Mouse (Mus musculus): ENCODE measurements around the gene Krtap4-9. TPM values are rescaled to one million over a fixed set of nuclear protein-coding genes. Genes with fewer than 3 reads are reported as not detected.

Krtap4-9 gene
- polyA plus RNA-seq (2012; rRNA removed) = not detected in 2 replicates

DNA sequence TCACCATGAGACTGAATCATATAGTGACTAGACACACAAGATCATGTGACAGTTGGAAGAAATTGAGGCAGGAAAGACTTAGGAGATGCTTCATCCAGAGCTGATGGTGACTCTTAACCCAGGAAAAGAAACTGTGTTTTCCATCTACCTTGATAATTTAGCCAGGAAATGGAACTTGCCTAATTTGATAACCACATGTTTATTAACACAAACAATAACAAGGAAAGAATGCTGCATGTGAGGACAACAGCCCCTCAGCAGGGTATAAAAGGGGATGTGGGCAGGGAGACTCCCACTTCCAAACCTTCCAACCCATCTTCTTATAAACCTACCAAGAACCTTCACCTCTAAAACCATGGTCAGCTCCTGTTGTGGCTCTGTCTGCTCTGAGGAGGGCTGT, at the start of gene Krtap4-9:
Krtap4-9 (plus strand) TSS at position 301 of the 400 bp plus-strand sequence.

DNA sequence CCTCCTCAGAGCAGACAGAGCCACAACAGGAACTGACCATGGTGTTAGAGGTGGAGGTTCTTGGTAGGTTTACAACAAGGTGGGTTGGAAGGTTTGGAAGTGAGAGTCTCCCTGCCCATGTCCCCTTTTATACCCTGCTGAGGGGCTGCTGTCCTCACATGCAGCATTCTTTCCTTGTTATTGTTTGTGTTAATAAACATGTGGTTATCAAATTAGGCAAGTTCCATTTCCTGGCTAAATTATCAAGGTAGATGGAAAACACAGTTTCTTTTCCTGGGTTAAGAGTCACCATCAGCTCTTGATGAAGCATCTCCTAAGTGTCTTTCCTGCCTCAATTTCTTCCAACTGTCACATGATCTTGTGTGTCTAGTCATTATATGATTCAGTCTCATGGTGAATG, 12.2 kb upstream of the Krtap4-9 start, which contains the start of gene Gm11595:
Gm11595 (minus strand) TSS at position 101 of the 400 bp plus-strand sequence.

DNA sequence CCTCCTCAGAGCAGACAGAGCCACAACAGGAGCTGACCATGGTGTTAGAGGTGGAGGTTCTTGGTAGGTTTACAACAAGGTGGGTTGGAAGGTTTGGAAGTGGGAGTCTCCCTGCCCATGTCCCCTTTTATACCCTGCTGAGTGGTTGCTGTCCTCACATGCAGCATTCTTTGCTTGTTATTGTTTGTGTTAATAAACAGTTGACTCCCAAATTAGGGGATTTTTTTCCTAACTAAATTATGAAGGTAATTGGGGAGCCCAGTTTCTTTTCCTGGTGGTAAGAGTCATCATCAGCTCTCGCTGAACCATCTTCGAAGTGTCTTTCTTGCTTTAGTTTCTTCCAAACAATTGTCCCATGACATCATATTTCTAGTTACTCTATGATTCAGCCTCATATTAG, 4.4 kb upstream of the Krtap4-9 start, which contains the start of gene Krtap4-8:
Krtap4-8 (minus strand) TSS at position 101 of the 400 bp plus-strand sequence.

DNA sequence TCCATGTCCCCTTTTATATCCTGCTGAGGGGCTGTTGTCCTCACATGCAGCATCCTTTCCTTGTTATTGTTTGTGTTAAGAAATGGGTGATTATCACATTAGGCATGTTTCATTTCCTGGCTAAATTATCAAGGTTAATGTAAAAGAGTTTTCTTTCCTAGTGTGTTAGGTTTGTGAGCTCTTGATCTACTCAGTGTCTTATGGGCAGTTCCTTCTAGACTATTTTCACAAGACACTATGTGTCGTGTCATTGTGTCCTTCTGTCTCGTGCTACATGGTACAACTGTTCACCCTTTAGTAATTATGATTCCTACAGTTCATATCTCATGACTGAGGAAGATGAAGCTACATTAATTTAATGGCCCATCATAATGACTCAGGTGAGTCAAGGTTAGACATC, 8.4 kb downstream of the Krtap4-9 start, which contains the start of gene Gm11596:
Gm11596 (minus strand) TSS at position 101 of the 400 bp plus-strand sequence.

DNA sequence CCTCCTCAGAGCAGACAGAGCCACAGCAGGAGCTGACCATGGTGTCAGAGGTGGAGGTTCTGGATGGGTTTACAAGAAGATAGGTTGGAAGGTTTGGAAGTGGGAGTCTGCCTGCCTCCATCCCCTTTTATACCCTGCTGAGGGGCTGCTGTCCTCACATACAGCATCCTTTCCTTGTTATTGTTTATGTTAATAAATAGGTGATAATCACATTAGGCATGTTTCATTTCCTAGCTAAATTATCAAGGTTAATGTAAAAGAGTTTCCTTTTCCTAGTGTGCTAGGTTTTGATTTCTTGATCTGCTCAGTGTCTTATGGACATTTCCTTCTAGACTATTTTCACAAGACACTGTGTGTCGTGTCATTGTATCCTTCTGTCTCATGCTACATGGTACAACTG, 13.8 kb downstream of the Krtap4-9 start, which contains the start of gene Gm11569:
Gm11569 (minus strand) TSS at position 101 of the 400 bp plus-strand sequence.

DNA sequence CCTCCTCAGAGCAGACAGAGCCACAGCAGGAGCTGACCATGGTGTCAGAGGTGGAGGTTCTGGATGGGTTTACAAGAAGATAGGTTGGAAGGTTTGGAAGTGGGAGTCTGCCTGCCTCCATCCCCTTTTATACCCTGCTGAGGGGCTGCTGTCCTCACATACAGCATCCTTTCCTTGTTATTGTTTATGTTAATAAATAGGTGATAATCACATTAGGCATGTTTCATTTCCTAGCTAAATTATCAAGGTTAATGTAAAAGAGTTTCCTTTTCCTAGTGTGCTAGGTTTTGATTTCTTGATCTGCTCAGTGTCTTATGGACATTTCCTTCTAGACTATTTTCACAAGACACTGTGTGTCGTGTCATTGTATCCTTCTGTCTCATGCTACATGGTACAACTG, 19.3 kb downstream of the Krtap4-9 start, which contains the start of gene Gm11554:
Gm11554 (minus strand) TSS at position 101 of the 400 bp plus-strand sequence.

DNA sequence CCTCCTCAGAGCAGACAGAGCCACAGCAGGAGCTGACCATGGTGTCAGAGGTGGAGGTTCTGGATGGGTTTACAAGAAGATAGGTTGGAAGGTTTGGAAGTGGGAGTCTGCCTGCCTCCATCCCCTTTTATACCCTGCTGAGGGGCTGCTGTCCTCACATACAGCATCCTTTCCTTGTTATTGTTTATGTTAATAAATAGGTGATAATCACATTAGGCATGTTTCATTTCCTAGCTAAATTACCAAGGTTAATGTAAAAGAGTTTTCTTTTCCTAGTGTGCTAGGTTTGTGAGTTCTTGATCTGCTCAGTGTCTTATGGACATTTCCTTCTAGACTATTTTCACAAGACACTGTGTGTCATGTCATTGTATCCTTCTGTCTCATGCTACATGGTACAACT, 24.8 kb downstream of the Krtap4-9 start, which contains the start of gene Krtap4-13:
Krtap4-13 (minus strand) TSS at position 101 of the 400 bp plus-strand sequence.

DNA sequence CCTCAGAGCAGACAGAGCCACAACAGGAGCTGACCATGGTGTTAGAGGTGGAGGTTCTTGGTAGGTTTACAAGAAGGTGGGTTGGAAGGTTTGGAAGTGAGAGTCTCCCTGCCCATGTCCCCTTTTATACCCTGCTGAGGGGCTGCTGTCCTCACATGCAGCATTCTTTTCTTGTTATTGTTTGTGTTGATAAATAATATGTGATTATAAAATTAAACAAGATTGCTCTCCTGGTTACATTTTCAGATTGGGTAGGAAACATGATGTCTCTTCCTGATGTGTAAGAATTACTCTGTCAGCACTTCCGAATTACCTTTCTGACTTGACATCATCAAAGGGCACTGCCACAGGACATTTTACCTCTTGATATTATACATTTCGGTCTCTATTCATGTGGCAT, 30.6 kb downstream of the Krtap4-9 start, which contains the start of gene Gm11564:
Gm11564 (minus strand) TSS at position 101 of the 400 bp plus-strand sequence.

Other genes starting within 250 kb of the Krtap4-9 start
- not detected in 2 replicates for gene Krt40, start 242.0 kb upstream of the Krtap4-9 start, polyA plus RNA-seq (2012; rRNA removed)
- gene Krtap3-3, start 234.3 kb upstream of the Krtap4-9 start, polyA plus RNA-seq (2012; rRNA removed) = not detected in 2 replicates
- gene Krtap3-2, start 228.3 kb upstream of the Krtap4-9 start, polyA plus RNA-seq (2012; rRNA removed) = not detected in 2 replicates
- not detected in 2 replicates for gene Gm11939, start 225.7 kb upstream of the Krtap4-9 start, polyA plus RNA-seq (2012; rRNA removed)
- gene Krtap3-1, start 218.6 kb upstream of the Krtap4-9 start, polyA plus RNA-seq (2012; rRNA removed) = 3.7 and 4.5 TPM in 2 replicates
- gene Krtap1-5, start 204.2 kb upstream of the Krtap4-9 start, polyA plus RNA-seq (2012; rRNA removed) = not detected in 2 replicates
- not detected in 2 replicates for gene Krtap1-4, start 201.5 kb upstream of the Krtap4-9 start, polyA plus RNA-seq (2012; rRNA removed)
- not detected in 2 replicates for gene Krtap1-3, start 193.9 kb upstream of the Krtap4-9 start, polyA plus RNA-seq (2012; rRNA removed)
- gene Krtap9-3, start 187.1 kb upstream of the Krtap4-9 start, polyA plus RNA-seq (2012; rRNA removed) = not detected in 2 replicates
- gene Gm11938, start 181.9 kb upstream of the Krtap4-9 start, polyA plus RNA-seq (2012; rRNA removed) = not detected in 2 replicates
- not detected in 2 replicates for gene Gm11937, start 175.0 kb upstream of the Krtap4-9 start, polyA plus RNA-seq (2012; rRNA removed)
- not detected in 2 replicates for gene Krtap2-4, start 170.4 kb upstream of the Krtap4-9 start, polyA plus RNA-seq (2012; rRNA removed)
- gene Gm11562, start 164.8 kb upstream of the Krtap4-9 start, polyA plus RNA-seq (2012; rRNA removed) = 1.3 TPM in 1 of 2 replicates, not detected in the other
- not detected in 2 replicates for gene Krtap4-1, start 157.0 kb upstream of the Krtap4-9 start, polyA plus RNA-seq (2012; rRNA removed)
- not detected in 2 replicates for gene Krtap4-2, start 150.1 kb upstream of the Krtap4-9 start, polyA plus RNA-seq (2012; rRNA removed)
- gene Krtap4-7, start 141.1 kb upstream of the Krtap4-9 start, polyA plus RNA-seq (2012; rRNA removed) = not detected in 2 replicates
- not detected in 2 replicates for gene Gm11555, start 135.0 kb upstream of the Krtap4-9 start, polyA plus RNA-seq (2012; rRNA removed)
- gene Gm11563, start 126.2 kb upstream of the Krtap4-9 start, polyA plus RNA-seq (2012; rRNA removed) = not detected in 2 replicates
- gene Krtap4-6, start 119.2 kb upstream of the Krtap4-9 start, polyA plus RNA-seq (2012; rRNA removed) = not detected in 2 replicates
- gene Gm14190, start 94.5 kb upstream of the Krtap4-9 start, polyA plus RNA-seq (2012; rRNA removed) = not detected in 2 replicates
- not detected in 2 replicates for gene Gm14180, start 50.9 kb upstream of the Krtap4-9 start, polyA plus RNA-seq (2012; rRNA removed)
- not detected in 2 replicates for gene Gm11595, start 12.3 kb upstream of the Krtap4-9 start, polyA plus RNA-seq (2012; rRNA removed)
- gene Krtap4-8, start 4.5 kb upstream of the Krtap4-9 start, polyA plus RNA-seq (2012; rRNA removed) = not detected in 2 replicates
- gene Gm11596, start 8.3 kb downstream of the Krtap4-9 start, polyA plus RNA-seq (2012; rRNA removed) = not detected in 2 replicates
- 0.33 TPM in 1 of 2 replicates, not detected in the other for gene Gm11569, start 13.7 kb downstream of the Krtap4-9 start, polyA plus RNA-seq (2012; rRNA removed)
- not detected in 2 replicates for gene Gm11554, start 19.2 kb downstream of the Krtap4-9 start, polyA plus RNA-seq (2012; rRNA removed)
- gene Krtap4-13, start 24.7 kb downstream of the Krtap4-9 start, polyA plus RNA-seq (2012; rRNA removed) = not detected in 2 replicates
- not detected in 2 replicates for gene Gm11564, start 30.5 kb downstream of the Krtap4-9 start, polyA plus RNA-seq (2012; rRNA removed)
- gene 2300003K06Rik, start 52.9 kb downstream of the Krtap4-9 start, polyA plus RNA-seq (2012; rRNA removed) = not detected in 2 replicates
- gene Krtap4-16, start 66.4 kb downstream of the Krtap4-9 start, polyA plus RNA-seq (2012; rRNA removed) = 0.13 TPM in 1 of 2 replicates, not detected in the other
- not detected in 2 replicates for gene Gm11568, start 72.7 kb downstream of the Krtap4-9 start, polyA plus RNA-seq (2012; rRNA removed)
- gene Gm11559, start 79.3 kb downstream of the Krtap4-9 start, polyA plus RNA-seq (2012; rRNA removed) = not detected in 2 replicates
- not detected in 2 replicates for gene Krtap9-1, start 88.2 kb downstream of the Krtap4-9 start, polyA plus RNA-seq (2012; rRNA removed)
- not detected in 2 replicates for gene Gm11567, start 94.0 kb downstream of the Krtap4-9 start, polyA plus RNA-seq (2012; rRNA removed)
- not detected in 2 replicates for gene Krtap31-1, start 122.7 kb downstream of the Krtap4-9 start, polyA plus RNA-seq (2012; rRNA removed)
- gene Gm11565, start 129.6 kb downstream of the Krtap4-9 start, polyA plus RNA-seq (2012; rRNA removed) = not detected in 2 replicates
- not detected in 2 replicates for gene Krtap31-2, start 151.1 kb downstream of the Krtap4-9 start, polyA plus RNA-seq (2012; rRNA removed)
- gene Krtap9-5, start 163.3 kb downstream of the Krtap4-9 start, polyA plus RNA-seq (2012; rRNA removed) = not detected in 2 replicates
- gene Krtap29-1, start 193.9 kb downstream of the Krtap4-9 start, polyA plus RNA-seq (2012; rRNA removed) = not detected in 2 replicates
- gene Krtap16-1, start 201.4 kb downstream of the Krtap4-9 start, polyA plus RNA-seq (2012; rRNA removed) = not detected in 2 replicates
- 0.32 TPM in 1 of 2 replicates, not detected in the other for gene Krtap17-1, start 208.8 kb downstream of the Krtap4-9 start, polyA plus RNA-seq (2012; rRNA removed)
- not detected in 2 replicates for gene Krt33a, start 231.0 kb downstream of the Krtap4-9 start, polyA plus RNA-seq (2012; rRNA removed)
- not detected in 2 replicates for gene Krt33b, start 244.7 kb downstream of the Krtap4-9 start, polyA plus RNA-seq (2012; rRNA removed)

Measured in colon, adult 2 months (tissue).